Mouse (Mus musculus) limb, embryonic 14.5 days (tissue): Measurements from ENCODE around the gene Smim20. TPM values are rescaled to one million over a fixed set of nuclear protein-coding genes. Genes with fewer than 3 reads are reported as not detected.

ENCODE experiments used
- ATAC-seq: fragments of 200-750 bp; cut with Nextera tagmentation; 2 replicates; pipeline ENCODE4 v1.8.0; 2017; ENCODE audit warnings: low read depth, moderate number of reproducible peaks, moderate TSS enrichment; ENCODE audit not compliant: low FRiP score
- DNase-seq: peaks from one replicate; pipeline ENCODE4 v3.0.0-alpha.2; 2015; ENCODE audit warnings: low spot score
- H3K27ac ChIP-seq: fragments of 300-500 bp; sonication (generic); replicated peaks from 2 replicates; pipeline ENCODE4 v1.5.1; 2014; ENCODE audit warnings: low read depth, mild to moderate bottlenecking, low read length, moderate library complexity, mixed read lengths
- H3K27me3 ChIP-seq: fragments of 300-500 bp; sonication (generic); 2 replicates; pipeline ENCODE4 v1.6.1; 2014; ENCODE audit warnings: low read length, mixed read lengths; ENCODE audit not compliant: control insufficient read depth, insufficient read depth
- H3K36me3 ChIP-seq: fragments of 300-500 bp; sonication (generic); 2 replicates; pipeline ENCODE4 v1.6.1; 2014; ENCODE audit warnings: mild to moderate bottlenecking, low read length, moderate library complexity, mixed read lengths; ENCODE audit not compliant: control insufficient read depth, insufficient read depth
- H3K4me1 ChIP-seq: fragments of 300-500 bp; sonication (generic); 2 replicates; pipeline ENCODE4 v1.6.1; 2014; ENCODE audit warnings: antibody characterized with exemption, low read length, mixed read lengths; ENCODE audit not compliant: control insufficient read depth, insufficient read depth
- H3K4me2 ChIP-seq: fragments of 300-500 bp; sonication (generic); replicated peaks from 2 replicates; pipeline ENCODE4 v1.6.1; 2014; ENCODE audit warnings: low read depth, mild to moderate bottlenecking, low read length, moderate library complexity; ENCODE audit not compliant: severe bottlenecking
- H3K4me3 ChIP-seq: fragments of 300-500 bp; sonication (generic); replicated peaks from 2 replicates; pipeline ENCODE4 v1.5.1; 2014; ENCODE audit warnings: low read length
- H3K9ac ChIP-seq: fragments of 300-500 bp; sonication (generic); 2 replicates; pipeline ENCODE4 v1.6.1; 2014; ENCODE audit warnings: mild to moderate bottlenecking, low read depth, low read length, moderate library complexity; ENCODE audit not compliant: severe bottlenecking
- H3K9me3 ChIP-seq: fragments of 300-500 bp; sonication (generic); 2 replicates; pipeline ENCODE4 v1.6.1; 2016; ENCODE audit warnings: low read length; ENCODE audit not compliant: control insufficient read depth
- POLR2A ChIP-seq: fragments of 200-500 bp; IDR thresholded peaks from 2 replicates; pipeline ENCODE4 v1.8.0; 2012; ENCODE audit warnings: inconsistent platforms, mild to moderate bottlenecking, moderate library complexity, borderline replicate concordance; ENCODE audit not compliant: insufficient read depth, insufficient read length; ENCODE audit errors: extremely low read depth
- WGBS: fragments of 180-500 bp; shearing (Covaris S2); extraction: QIAGEN DNeasy Blood & Tissue Kit; methylation state at CpG from one replicate; pipeline ENCODE4 v1.1.7; 2014; 5-methylcytosine and 5-hydroxymethylcytosine counted together
- polyA plus RNA-seq, 2 experiments: library from polyadenylated mRNA; depleted of rRNA in 1 of 2; stranded (reverse) in 1 of 2; unstranded in 1 of 2; fragments of >200 nt; fragmentation: Nextera tagmentation in 1 of 2; extraction: Ambion mirVana in 1 of 2; gene quantifications; 2 replicates each; pipeline versions ENCODE4 v1.2.1 to v1.2.3; 2012 to 2014

Gene Smim20
- polyA plus RNA-seq, 2 experiments = 48.1 to 112 TPM

- Histone ChIP-seq H3K27ac (no peak overlapping the region), H3K27me3 (no peaks in the 10 kb centered on the region), H3K36me3 (no peaks in the 10 kb centered on the region), H3K9ac (no peak overlapping the region), H3K4me2 (no peak overlapping the region), H3K9me3 (no peaks in the 10 kb centered on the region), H3K4me1 (no peaks in the 10 kb centered on the region), H3K4me3 (no peak overlapping the region)
- 77% methylated on average over 7 of the region's 8 CpGs for whole genome bisulfite sequencing
- no peak for TF ChIP-seq POLR2A
- DNase-seq = no peak
- no peak for ATAC-seq
Observed at GRCm38 (mm10) chr5:53236749-53237148, 30.1 kb upstream of the Smim20 start.

GRCm38 (mm10) chr5:53238761-53239160 lies 28.1 kb upstream of the Smim20 start:
- no peak for DNase-seq
- no peaks in the 10 kb centered on the region for H3K9me3 ChIP-seq
- no peak overlapping the region for H3K27ac ChIP-seq
- ATAC-seq = no peak
- no peaks in the 10 kb centered on the region for H3K4me1 ChIP-seq
- H3K36me3 ChIP-seq = no peaks in the 10 kb centered on the region
- H3K27me3 ChIP-seq = no peaks in the 10 kb centered on the region
- no peak overlapping the region for H3K4me3 ChIP-seq
- whole genome bisulfite sequencing = 88% methylated on average over 7 of the region's 7 CpGs
- H3K4me2 ChIP-seq = no peak overlapping the region
- no peak overlapping the region for H3K9ac ChIP-seq
- no peak for TF ChIP-seq POLR2A

- no peak for DNase-seq
- Histone ChIP-seq H3K27ac (no peak overlapping the region), H3K27me3 (no peaks in the 10 kb centered on the region), H3K4me1 (no peaks in the 10 kb centered on the region), H3K4me3 (no peak overlapping the region), H3K4me2 (no peak overlapping the region), H3K36me3 (no peaks in the 10 kb centered on the region), H3K9ac (no peak overlapping the region), H3K9me3 (no peaks in the 10 kb centered on the region)
- WGBS = 83% methylated on average over 7 of the region's 7 CpGs
- no peak for TF ChIP-seq POLR2A
- no peak for ATAC-seq
Observed at GRCm38 (mm10) chr5:53239189-53239588, 27.7 kb upstream of the Smim20 start.

- Histone ChIP-seq H3K27ac (no peak overlapping the region), H3K9ac (no peak overlapping the region), H3K4me3 (no peak overlapping the region), H3K4me2 (no peak overlapping the region), H3K27me3 (no peaks in the 10 kb centered on the region), H3K9me3 (no peaks in the 10 kb centered on the region), H3K36me3 (no peaks in the 10 kb centered on the region), H3K4me1 (no peaks in the 10 kb centered on the region)
- DNase-seq (no peak), ATAC-seq (no peak)
- no peak for TF ChIP-seq POLR2A
- 49% methylated on average over 11 of the region's 11 CpGs for WGBS
Observed at GRCm38 (mm10) chr5:53239831-53240440, 26.9 kb upstream of the Smim20 start.

- no peak for TF ChIP-seq POLR2A
- Histone ChIP-seq H3K9me3 (no peaks in the 10 kb centered on the region), H3K36me3 (no peaks in the 10 kb centered on the region), H3K4me3 (no peak overlapping the region), H3K4me1 (no peaks in the 10 kb centered on the region), H3K27me3 (no peaks in the 10 kb centered on the region), H3K9ac (no peak overlapping the region), H3K27ac (no peak overlapping the region), H3K4me2 (no peak overlapping the region)
- WGBS = 45% methylated on average over 2 of the region's 2 CpGs
- ATAC-seq (no peak), DNase-seq (no peak)
Observed at GRCm38 (mm10) chr5:53241109-53241508, 25.8 kb upstream of the Smim20 start.

- H3K9ac ChIP-seq = no peak overlapping the region
- H3K27me3 ChIP-seq = no peaks in the 10 kb centered on the region
- no peak overlapping the region for H3K4me2 ChIP-seq
- 75% methylated on average over 5 of the region's 5 CpGs for WGBS
- H3K4me1 ChIP-seq = no peaks in the 10 kb centered on the region
- no peak for ATAC-seq
- H3K36me3 ChIP-seq = no peaks in the 10 kb centered on the region
- no peak overlapping the region for H3K4me3 ChIP-seq
- H3K9me3 ChIP-seq = no peaks in the 10 kb centered on the region
- DNase-seq = no peak
- no peak overlapping the region for H3K27ac ChIP-seq
- TF ChIP-seq POLR2A = no peak
Observed at GRCm38 (mm10) chr5:53241963-53242362, 24.9 kb upstream of the Smim20 start.
